ENCODE assay signal across 20 mouse cellular contexts in the genomic region with DNA sequence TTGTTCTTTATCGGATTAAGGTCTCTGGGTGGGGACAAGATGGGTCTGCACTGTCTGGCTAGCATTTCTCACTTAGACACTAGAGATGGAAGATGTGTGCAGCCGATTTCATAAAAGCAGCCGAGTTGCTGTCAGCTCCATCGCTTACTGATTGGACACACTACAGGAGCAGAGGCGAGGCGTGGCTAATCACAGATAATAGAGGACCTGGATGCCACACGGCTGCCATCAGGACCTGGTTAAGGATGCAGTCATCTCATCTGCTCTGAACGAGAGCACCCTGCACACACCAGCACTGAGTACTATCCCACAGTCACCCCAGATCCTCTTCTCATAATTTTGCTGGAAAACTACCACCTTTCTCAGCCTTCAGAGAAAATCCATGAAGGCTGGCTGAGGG.
DNase-seq lines count a peak whose midpoint lies in the region; ATAC-seq lines count a peak whose summit lies in the region.
"Had no signal": no experiment of that assay in that cellular context is flagged by ENCODE, and none has a peak within 500 bp of the region (broad histone marks: within the 10 kb centered on the region; RNA-seq: fewer than 3 reads in every experiment).

No protein-coding gene starts in this region.

- DNase-seq in hindbrain, embryonic 10.5 days (ENCODE audit: low spot score): peak; percentile 22
- peak; percentile 28 for DNase-seq in embryo, embryonic 11 days
- peak; percentile 32 for DNase-seq in retina, embryonic 14.5 days (ENCODE audit: low spot score)
- no peak for DNase-seq in cerebellum, adult 8-10 months
- no peak for DNase-seq in T-cell, adult 2 months (ENCODE audit: low spot score)
- DNase-seq: adrenal gland, postnatal 14 days; cerebellum, adult 18-20 months; kidney, adult 8-10 months; kidney, postnatal 14 days; layer of hippocampus, postnatal 36 days; right cerebral cortex, postnatal 25 days had no signal

- no peak for ATAC-seq in hindbrain, embryonic 16.5 days
- ATAC-seq in midbrain, embryonic 12.5 days (ENCODE audit: low FRiP score, low read depth): peak; percentile 73; the same call in 1 of the 2 replicates
- ATAC-seq: CD4-positive, CD25-positive, alpha-beta regulatory T cell, adult 4 months; forebrain, embryonic 16.5 days had no signal

- H3K9ac ChIP-seq in hindbrain, embryonic 16.5 days (ENCODE audit: low read depth, low read length): no peak overlapping the region
- no peak overlapping the region for H3K9ac ChIP-seq in midbrain, embryonic 12.5 days (replicated peaks)
- H3K9ac ChIP-seq: limb, embryonic 15.5 days; liver, embryonic 15.5 days had no signal

- H3K27ac ChIP-seq in hindbrain, embryonic 10.5 days: no peak overlapping the region
- H3K27ac ChIP-seq in hindbrain, embryonic 16.5 days (ENCODE audit: low read depth, low read length): no peak overlapping the region
- peak overlapping the region; percentile 54; the same call in 1 of the 2 replicates for H3K27ac ChIP-seq in midbrain, embryonic 12.5 days (replicated peaks)
- H3K27ac ChIP-seq: layer of hippocampus, adult 2 months; limb, embryonic 15.5 days; liver, embryonic 15.5 days; macrophage; stomach, postnatal 0 days had no signal

- H3K4me3 ChIP-seq in hindbrain, embryonic 10.5 days: no peak overlapping the region
- no peak overlapping the region for H3K4me3 ChIP-seq in hindbrain, embryonic 16.5 days (ENCODE audit: low read length)
- H3K4me3 ChIP-seq in midbrain, embryonic 12.5 days: no peak overlapping the region
- H3K4me3 ChIP-seq: layer of hippocampus, adult 2 months; limb, embryonic 15.5 days; liver, embryonic 15.5 days had no signal

- no peaks in the 10 kb centered on the region for H3K9me3 ChIP-seq in hindbrain, embryonic 10.5 days
- H3K9me3 ChIP-seq in hindbrain, embryonic 16.5 days (ENCODE audit: control insufficient read depth, low read length): no peaks in the 10 kb centered on the region
- H3K9me3 ChIP-seq in midbrain, embryonic 12.5 days: no peaks in the 10 kb centered on the region
- H3K9me3 ChIP-seq: limb, embryonic 15.5 days; liver, embryonic 15.5 days had no signal

- no peak overlapping the region for H3K4me2 ChIP-seq in hindbrain, embryonic 16.5 days (ENCODE audit: low read length)
- H3K4me2 ChIP-seq in midbrain, embryonic 12.5 days (replicated peaks): no peak overlapping the region
- H3K4me2 ChIP-seq: limb, embryonic 15.5 days; liver, embryonic 15.5 days had no signal

- H3K4me1 ChIP-seq in hindbrain, embryonic 10.5 days (replicated peaks): peaks cover 21% of the 10 kb centered on the region
- peaks cover 9% of the 10 kb centered on the region; the same call in 1 of the 2 replicates for H3K4me1 ChIP-seq in hindbrain, embryonic 16.5 days (ENCODE audit: control insufficient read depth, insufficient read depth, low read depth, low read length)
- peaks cover 13% of the 10 kb centered on the region; the same call in 1 of the 2 replicates for H3K4me1 ChIP-seq in midbrain, embryonic 12.5 days
- H3K4me1 ChIP-seq: limb, embryonic 15.5 days had no signal

- H3K27me3 ChIP-seq in hindbrain, embryonic 10.5 days (ENCODE audit: insufficient read depth, poor library complexity, severe bottlenecking): no peaks in the 10 kb centered on the region
- H3K27me3 ChIP-seq in hindbrain, embryonic 16.5 days (replicated peaks; ENCODE audit: control insufficient read depth, insufficient read depth, low read length): no peaks in the 10 kb centered on the region
- H3K27me3 ChIP-seq in midbrain, embryonic 12.5 days: no peaks in the 10 kb centered on the region
- H3K27me3 ChIP-seq: limb, embryonic 15.5 days; liver, embryonic 15.5 days had no signal

- no peaks in the 10 kb centered on the region for H3K36me3 ChIP-seq in hindbrain, embryonic 10.5 days
- no peaks in the 10 kb centered on the region for H3K36me3 ChIP-seq in hindbrain, embryonic 16.5 days (ENCODE audit: control insufficient read depth, insufficient read depth, low read length)
- peaks cover 10% of the 10 kb centered on the region; the same call in 1 of the 2 replicates for H3K36me3 ChIP-seq in midbrain, embryonic 12.5 days
- H3K36me3 ChIP-seq: limb, embryonic 15.5 days; liver, embryonic 15.5 days had no signal

- 44% methylated on average over 8 of the region's 8 CpGs for WGBS in hindbrain, embryonic 10.5 days
- 30% methylated on average over 8 of the region's 8 CpGs for WGBS in hindbrain, embryonic 16.5 days
- WGBS in midbrain, embryonic 12.5 days: 48% methylated on average over 8 of the region's 8 CpGs

Comparison
In these comparisons a context has a peak if more than half of its experiments do, and no peak if none do; other contexts are left out.
1. DNase-seq: peak in hindbrain, embryonic 10.5 days (single experiment), embryo, embryonic 11 days (single experiment) and retina, embryonic 14.5 days (single experiment); none in cerebellum, adult 8-10 months (single experiment) and T-cell, adult 2 months (single experiment).